Mouse (Mus musculus) megakaryocyte, embryonic 14.5 days (primary cell): ENCODE results near the gene Ntm.

ENCODE experiments used
- FLI1 ChIP-seq: IDR thresholded peaks from 2 replicates; pipeline ENCODE4 v1.6.1; 2012; ENCODE audit warnings: low read length, inconsistent platforms, mixed read lengths
- GATA1 ChIP-seq: IDR thresholded peaks from 3 replicates; pipeline ENCODE4 v1.6.1; 2012; ENCODE audit warnings: mixed read lengths, low read length, inconsistent platforms, borderline replicate concordance

- TF ChIP-seq GATA1 (no peak), FLI1 (no peak)
These were observed 428.2 kb downstream of the Ntm start for GRCm38 (mm10) chr9:29534773-29535172.
